Mouse (Mus musculus): ENCODE measurements around the gene Imp3.

Imp3 gene

GRCm38 (mm10) chr9:56973960-56974524, 36.8 kb downstream of the Imp3 start:
- no peak for DNase-seq (ENCODE audit: low spot score)

GRCm38 (mm10) chr9:56975199-56975598, 37.9 kb downstream of the Imp3 start:
- no peak for DNase-seq (ENCODE audit: low spot score)

- DNase-seq (ENCODE audit: low spot score): no peak
These were observed 42.9 kb downstream of the Imp3 start for GRCm38 (mm10) chr9:56980186-56980585.

GRCm38 (mm10) chr9:56981502-56981901, 44.2 kb downstream of the Imp3 start:
- no peak for DNase-seq (ENCODE audit: low spot score)

All from urinary bladder, postnatal 10 days (tissue).